Mouse (Mus musculus): ENCODE results near the gene Jak1.

Jak1 gene

DNA sequence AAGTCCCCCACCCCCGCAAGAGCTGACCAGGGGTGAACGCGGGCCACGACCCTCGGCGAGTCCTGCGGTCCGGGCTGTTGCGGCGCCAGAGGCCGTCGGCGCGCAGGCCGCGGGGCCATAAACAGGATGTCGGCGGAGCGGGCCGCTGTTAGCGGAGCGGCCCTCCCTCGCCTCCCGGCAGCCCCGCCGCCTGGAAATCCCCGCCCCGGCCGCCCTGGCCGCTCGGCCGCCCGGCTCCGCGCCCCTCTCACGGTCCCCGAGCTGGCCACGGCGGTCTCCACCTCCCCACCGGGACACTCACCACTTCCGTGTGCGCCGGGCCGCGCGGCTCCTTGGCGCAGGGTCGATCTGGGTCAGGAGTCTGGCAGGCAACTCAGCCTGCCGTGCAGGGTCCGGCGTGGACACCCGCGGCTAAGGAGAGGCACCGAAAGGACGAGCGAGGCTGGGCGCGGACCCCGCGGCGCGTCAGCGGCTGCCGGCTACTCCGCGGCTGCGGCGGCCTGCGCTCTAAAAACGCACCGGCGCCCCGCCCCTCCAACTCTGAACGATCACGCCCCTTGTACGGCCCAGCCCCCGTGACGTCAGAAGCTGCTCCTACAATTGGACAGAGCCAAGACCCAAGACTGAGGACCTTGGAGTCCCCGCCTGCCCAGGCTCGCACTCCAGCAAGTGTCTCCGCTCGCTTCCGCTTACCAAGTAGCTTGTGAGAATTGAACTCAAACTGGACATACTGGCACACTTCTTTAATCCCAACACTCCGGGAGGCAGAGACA, at the start of gene Jak1:
TSS of gene Jak1 (minus strand) at position 542 of the 773 bp plus-strand sequence.
- in situ Hi-C loops (cut with MboI; ENCODE audit: unreplicated experiment in 2 of 2), result no loop called here

DNA sequence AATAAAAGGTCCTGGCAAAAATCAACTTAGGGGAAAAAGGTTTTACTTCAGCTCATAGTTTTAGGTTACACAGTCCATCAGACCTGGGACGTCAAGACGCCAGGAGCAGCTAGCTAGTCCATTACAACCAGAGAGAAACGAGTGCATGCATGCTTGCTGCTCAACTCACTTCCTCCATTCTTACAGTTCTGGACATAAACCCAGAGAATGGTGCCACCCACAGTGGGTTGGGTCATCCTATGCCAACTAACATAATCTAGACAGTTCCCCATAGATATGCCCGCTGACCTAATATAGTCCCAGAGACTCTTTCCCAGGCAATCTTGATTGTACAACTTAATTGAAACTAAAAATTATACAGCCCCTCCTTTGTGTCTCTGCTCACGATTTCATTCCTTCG, 47.0 kb upstream of the Jak1 start:
- in situ Hi-C loops (cut with MboI; ENCODE audit: unreplicated experiment in 2 of 2), result no loop called here

DNA sequence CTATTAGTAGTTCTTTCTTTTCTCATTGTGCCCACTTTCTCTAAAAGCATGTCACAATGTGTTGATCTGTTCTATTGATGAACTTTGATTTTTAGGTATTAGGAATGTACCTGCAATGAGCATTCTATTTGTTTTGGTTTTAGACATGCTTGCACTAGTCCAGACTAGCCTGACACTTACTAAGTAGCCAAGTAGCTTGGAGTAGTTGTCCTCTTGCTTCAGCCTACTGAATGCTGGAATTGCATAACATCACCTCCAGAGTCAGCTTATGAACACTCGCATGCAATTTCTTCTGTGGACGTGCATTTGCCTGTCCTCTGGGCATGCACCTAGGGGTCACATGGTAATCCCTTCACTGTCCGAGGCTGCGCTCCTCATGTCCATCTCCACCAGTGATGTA, 43.1 kb upstream of the Jak1 start:
- in situ Hi-C loops (cut with MboI; ENCODE audit: unreplicated experiment in 2 of 2), result no loop called here

DNA sequence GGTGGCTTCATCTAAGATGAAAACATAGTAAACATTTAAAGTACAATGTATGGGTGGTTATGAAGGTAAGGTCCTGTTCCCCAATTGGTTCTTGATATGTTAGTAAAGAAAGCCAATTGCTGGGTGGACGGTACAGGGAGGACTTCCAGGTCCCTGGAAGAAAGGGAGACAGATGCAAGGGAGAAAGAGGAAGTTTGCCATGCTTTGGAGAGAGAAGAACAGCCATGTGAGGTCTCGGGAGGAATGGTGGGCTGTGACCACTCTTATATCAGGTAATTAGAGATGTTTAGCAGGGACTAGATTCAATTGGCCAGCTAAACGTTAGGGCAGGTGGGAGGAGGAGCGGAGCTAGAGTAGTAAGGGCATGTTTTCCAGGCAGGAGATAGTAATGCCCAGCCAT, 42.2 kb upstream of the Jak1 start:
- in situ Hi-C loops (cut with MboI; ENCODE audit: unreplicated experiment in 2 of 2), result no loop called here

DNA sequence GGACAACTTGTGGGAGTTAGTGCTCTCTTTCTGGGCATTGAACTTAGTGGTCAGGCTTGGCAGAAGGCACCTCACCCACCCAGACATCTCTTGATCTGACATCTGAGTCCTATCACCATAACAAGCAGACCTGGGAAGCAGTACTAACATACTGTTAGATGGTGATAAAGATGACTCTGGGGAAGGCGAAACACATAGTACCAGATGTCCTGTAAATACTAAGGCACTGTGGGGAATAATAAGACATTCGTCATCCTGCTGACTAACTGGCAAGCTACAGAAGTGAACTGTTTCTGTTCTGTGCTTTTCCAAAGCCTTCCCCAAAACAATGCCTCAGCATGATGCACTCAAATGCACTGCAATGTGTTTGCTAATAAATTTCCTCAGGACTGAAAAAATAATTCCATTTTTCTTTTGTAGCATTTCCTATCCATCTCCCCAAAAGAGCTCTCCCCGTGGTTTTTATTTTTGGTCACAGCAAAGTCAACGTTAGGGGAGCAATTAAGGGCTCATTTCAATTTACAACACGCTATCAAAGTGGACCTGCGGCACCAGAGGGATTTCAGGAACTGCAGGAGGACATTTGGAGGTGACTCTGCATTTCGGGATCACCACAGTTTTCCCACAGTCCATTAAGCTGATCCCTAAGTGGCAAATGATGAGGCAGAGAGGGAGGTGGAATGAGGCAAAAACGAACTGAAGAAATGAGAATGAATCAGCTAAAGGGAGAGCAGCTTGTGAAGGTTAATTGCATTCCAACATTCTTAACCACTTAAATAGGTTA, 41.2 kb upstream of the Jak1 start:
- in situ Hi-C loops (cut with MboI; ENCODE audit: unreplicated experiment in 2 of 2), result no loop called here

DNA sequence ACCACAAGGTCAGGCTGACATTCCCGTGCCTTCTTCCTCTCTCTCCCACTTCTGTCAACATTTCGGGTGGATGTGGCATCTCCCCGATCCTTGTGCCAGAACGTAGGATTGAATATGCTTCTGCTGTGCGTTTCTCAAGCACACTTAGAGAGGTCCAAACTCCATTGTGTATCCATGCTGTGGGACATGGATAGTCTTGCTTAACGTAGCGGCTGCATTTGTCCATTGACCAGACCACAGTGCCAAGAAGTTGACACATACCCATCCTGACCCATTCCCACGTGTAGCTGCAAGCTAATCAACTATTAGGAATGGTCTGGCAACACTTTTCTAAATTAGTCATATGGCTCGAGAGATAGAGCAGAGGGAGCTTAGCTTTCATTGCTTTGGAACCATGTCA, 40.0 kb upstream of the Jak1 start:
- in situ Hi-C loops (cut with MboI; ENCODE audit: unreplicated experiment in 2 of 2), result no loop called here

DNA sequence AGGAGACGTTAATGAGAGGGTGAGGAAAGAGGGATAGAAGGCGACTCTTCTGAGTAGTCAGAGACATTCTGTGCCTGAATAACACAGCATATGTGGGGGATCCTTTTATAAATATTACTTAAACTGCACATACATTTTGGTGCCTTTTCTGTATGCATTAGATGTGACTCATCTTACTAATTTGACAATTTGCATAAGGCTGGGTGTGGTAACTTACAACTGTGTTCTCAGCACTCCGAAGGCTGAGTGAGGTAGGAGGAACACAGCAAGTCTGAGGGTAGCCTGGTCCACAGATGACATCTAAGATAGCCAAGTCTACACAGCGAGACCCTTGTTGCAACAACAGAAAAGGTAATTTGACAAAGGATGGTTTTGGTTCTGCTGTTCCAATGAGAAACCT, 39.0 kb upstream of the Jak1 start:
- in situ Hi-C loops (cut with MboI; ENCODE audit: unreplicated experiment in 2 of 2), result no loop called here

DNA sequence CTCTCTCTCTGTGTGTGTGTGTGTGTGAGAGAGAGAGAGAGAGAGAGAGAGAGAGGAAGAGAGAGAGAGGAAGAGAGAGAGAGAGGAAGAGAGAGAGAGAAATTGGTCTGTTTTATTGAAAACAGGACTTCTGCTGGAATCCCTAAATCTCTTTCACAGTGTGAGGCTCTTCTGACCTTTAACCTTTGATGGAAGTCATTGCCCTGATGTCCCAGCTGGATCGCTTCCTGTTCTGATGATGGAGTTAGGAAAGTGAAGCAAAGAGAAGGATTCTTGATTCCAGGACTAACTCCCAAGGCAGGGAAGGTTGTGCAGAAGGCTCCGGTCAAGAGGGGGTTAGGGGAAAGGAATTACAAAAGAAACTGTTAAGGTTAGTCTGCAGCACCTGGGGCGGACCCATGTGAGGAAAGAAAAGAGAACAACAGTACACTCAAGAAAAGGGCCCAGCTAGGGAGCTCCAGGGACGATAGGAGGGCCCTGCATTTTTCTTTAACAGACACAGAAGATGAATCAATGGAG, 35.4 kb upstream of the Jak1 start:
- in situ Hi-C loops (cut with MboI; ENCODE audit: unreplicated experiment in 2 of 2), result no loop called here

DNA sequence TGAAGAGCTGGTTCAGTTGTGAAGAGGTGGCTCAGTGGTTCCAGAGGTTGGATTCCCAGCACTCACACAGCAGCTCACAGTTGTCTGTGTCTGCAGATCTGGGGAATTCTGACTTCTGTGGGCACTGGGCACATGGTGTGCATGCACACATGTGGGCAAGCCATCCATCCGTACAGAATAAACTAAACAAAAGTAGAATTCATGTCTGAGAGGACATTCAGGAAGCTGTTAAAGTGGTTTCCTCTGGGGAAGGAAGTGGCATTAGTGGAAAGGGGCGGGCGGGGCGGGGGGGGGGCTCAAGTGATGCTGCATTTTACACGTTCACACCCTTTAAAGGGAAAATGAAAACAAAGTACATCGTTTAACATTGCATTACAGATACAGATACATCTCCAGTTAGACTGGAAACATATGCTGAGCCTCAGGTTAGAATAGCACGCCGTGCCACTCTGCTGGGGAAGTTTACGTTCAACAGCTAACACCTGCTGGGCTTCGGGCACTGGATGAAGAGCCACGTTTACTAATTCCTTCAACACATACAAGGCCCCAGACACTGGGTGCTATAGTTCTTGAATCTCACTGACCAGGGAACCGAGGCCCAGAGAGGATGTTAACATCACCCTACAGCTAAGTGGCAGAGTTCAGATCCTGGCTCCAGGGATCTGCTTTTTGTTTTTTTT, 33.4 kb upstream of the Jak1 start:
- in situ Hi-C loops (cut with MboI; ENCODE audit: unreplicated experiment in 2 of 2), result loop anchor here (5.0 to 25.0 kb wide), 4 partner anchors 46 to 1216 kb away; no protein-coding TSS in a partner anchor

DNA sequence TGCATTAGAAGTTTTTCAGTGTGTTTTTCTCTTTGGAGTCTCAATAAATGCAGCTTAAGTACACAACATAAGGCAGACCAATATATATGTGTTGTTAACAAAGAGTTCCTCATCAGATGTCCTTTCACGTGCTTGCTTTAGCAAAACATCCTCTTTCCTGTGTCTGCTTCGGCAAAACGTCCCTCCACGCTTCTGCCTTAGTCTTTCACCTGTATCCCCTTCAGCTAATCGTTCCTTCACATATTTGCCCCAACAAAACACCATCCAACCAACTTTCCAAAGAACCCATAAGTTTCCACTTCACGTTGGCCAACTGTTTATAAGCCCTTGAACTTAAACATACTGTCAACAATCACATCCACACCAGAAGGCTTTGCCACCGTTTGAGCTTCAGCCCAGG, 31.8 kb upstream of the Jak1 start:
- in situ Hi-C loops (cut with MboI; ENCODE audit: unreplicated experiment in 2 of 2), result loop anchor here (5.0 to 25.0 kb wide), 4 partner anchors 45 to 1218 kb away; no protein-coding TSS in a partner anchor

DNA sequence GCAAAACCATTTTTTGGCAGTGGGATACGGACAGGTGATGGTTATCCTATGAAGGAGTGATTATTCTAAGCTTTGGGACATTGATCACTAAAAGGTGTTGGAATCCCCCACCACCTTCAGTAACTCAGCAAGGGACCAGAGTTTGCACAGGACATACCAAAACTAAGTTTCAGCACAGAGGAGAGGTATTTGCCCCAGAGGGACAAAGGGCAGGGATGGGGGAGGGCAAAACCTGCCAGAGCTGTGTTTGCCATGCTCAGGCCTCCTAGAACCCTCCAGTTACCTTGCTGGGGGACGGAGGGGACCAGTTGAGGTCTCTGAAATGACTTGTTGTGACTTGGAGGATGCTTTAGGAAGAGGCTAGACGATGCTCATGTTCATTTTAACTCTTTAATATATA, 30.7 kb upstream of the Jak1 start:
- in situ Hi-C loops (cut with MboI; ENCODE audit: unreplicated experiment in 2 of 2), result loop anchor here (5.0 to 25.0 kb wide), 4 partner anchors 43 to 1219 kb away; no protein-coding TSS in a partner anchor

DNA sequence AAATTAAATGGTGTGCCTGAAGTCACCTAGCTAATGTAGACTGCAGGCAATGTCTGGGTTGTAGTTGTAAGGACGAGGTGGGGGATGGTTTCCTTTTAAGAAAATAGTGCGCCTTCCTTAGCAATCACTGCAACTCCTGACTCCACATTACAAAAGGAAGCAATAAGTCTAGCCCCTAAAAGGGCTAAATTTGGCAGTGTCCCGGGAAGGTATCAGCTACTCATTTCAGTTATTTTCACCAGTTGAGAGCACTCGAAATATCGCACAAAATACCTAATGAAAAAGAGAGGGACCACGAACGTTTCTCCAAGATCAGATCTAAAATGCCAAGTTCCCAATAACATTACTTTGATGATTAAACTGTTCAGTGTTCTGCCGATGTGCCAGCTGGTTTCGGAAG, 28.6 kb upstream of the Jak1 start:
- in situ Hi-C loops (cut with MboI; ENCODE audit: unreplicated experiment in 2 of 2), result loop anchor here (5.0 to 25.0 kb wide), 4 partner anchors 36 to 1221 kb away; no protein-coding TSS in a partner anchor

DNA sequence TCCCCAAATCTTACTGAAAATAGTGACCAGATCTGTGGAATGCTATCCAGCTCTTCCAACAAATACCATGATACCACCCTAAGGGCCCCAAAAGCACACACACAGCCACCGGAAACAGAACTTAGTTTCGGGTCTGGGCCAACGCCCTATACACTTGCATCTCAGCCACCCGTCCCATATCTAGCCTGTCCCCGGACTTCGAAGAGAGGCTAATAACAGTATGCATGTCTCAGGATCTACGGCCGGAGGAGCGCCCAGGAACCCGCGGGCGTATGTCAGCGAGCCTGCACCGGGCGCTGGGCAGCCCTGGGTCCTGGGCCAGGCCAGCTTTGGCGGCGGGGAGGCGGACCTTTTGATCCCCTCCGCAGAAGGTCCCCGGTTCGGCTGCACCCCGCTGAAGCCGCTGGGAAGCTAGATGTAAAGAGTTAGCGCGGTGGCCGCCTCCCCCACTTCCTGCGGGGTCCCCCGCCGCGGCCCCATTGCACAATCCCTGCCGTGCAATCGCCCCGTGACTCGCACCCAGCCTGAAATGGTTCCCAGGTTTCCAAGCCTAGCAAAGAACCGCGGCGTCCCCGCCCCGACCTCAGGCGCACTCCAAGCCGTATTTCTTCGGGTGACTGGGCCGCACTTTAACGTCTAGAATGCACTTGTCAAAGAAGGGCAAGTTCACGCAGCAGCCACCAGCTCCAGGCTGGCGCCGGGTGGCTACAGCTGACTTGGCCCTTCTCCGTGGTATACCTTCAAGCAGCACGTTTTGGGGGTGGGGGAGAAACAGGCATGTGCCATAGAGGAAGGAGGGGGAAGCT, 27.9 kb upstream of the Jak1 start:
- in situ Hi-C loops (cut with MboI; ENCODE audit: unreplicated experiment in 2 of 2), result loop anchor here (5.0 to 25.0 kb wide), 4 partner anchors 36 to 1222 kb away; no protein-coding TSS in a partner anchor

DNA sequence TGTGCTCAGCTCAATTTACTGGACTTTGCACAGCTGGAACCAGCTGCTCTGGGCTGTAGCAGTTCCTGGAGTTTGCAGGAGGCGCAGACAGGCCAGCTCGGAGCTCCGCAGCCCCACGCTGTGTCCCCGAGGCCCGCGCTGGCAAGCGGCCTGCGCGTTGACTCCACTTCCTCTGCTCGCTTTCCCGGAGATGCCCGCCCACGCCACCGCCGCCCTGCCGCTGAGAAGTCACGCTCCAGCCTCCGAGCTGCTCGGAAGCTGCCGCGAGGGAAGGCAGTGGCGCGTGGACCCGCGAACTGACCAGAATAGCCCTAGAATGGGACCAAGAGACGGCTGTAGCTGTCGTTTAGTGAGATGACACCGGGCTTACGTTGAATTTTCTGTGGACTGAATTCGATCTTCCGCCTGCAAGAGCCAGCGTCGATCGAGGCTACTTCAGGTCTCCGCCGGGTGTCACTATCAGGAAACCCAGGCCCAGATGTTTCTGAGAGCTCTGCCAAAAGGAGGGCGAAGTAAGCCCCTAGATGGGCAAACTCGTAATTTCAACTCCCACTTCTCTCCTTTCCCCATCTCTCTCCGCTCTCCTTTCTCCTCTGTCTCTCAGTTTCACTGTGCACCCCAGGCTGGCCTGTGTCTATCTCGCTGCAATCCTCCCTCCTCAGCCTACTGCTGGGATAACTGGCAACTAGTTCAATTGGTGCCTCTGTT, 27.1 kb upstream of the Jak1 start:
- in situ Hi-C loops (cut with MboI; ENCODE audit: unreplicated experiment in 2 of 2), result loop anchor here (5.0 to 25.0 kb wide), 4 partner anchors 35 to 1223 kb away; no protein-coding TSS in a partner anchor

DNA sequence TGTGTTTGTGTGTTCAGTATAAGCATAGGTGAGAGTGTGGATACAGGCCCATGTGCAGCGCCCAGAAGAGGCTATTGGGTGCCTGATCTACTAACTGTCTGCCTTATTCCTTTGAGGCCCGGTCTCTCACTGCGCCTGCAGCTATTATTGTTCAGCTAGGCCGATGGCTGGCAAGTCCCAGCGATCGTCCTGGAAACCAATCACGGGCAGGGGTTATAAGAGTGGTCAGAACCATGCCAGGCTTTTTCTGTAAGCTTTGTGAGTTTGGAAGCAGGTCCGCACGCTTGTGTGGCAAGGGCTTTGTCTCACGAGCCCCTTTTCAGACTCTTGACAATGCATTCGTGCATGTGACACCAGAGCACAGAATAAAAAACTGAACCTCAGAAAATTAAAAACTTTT, 23.2 kb upstream of the Jak1 start:
- in situ Hi-C loops (cut with MboI; ENCODE audit: unreplicated experiment in 2 of 2), result loop anchor here in 1 of 2 experiments (25.0 kb wide), 1 partner anchor 1224 kb away; no protein-coding TSS in a partner anchor

DNA sequence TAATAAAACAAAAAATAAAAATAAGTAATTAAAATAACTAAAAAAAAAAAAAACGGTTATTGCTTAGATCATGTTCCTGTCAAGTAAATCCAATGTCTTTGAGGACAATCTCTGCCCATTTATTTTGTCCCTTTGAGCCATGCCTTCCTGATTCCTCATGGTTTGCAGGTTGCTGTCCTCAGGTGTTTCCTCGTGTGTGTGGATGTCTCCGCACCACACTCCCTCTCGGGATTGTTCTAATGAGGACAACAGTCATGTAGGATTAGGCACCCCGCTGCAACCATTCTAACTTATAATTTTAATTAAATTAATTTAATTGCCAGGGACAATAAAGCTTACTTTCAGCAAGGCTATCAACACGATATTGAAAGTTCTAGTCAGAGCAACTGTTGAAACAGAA, 21.5 kb upstream of the Jak1 start:
- in situ Hi-C loops (cut with MboI; ENCODE audit: unreplicated experiment in 2 of 2), result loop anchor here in 1 of 2 experiments (25.0 kb wide), 1 partner anchor 1226 kb away; no protein-coding TSS in a partner anchor

DNA sequence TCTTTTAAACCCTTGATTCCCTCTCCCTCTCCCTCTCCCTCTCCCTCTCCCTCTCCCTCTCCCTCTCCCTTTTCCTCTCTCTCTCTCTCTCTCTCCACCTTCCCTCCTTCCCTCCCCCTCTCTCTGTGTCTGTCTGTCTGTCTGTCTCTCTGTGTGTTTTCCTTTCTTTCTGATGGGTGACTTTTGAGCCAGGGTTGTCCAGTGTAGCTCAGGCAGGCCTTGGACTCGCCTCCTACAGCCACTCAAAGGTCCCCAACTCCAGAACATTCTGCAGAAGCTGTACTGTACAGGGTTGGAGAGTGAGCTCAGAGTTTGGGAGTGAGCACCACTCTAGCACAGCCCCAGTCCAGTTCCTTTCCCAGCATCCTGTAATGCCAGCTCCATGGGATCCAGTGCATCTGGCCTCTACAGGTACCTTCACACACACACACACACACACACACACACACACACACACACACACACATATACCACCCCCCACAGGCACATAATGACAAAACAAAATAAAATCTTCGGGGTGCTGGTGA, 20.9 kb upstream of the Jak1 start:
- in situ Hi-C loops (cut with MboI; ENCODE audit: unreplicated experiment in 2 of 2), result loop anchor here in 1 of 2 experiments (25.0 kb wide), 1 partner anchor 1226 kb away; no protein-coding TSS in a partner anchor

DNA sequence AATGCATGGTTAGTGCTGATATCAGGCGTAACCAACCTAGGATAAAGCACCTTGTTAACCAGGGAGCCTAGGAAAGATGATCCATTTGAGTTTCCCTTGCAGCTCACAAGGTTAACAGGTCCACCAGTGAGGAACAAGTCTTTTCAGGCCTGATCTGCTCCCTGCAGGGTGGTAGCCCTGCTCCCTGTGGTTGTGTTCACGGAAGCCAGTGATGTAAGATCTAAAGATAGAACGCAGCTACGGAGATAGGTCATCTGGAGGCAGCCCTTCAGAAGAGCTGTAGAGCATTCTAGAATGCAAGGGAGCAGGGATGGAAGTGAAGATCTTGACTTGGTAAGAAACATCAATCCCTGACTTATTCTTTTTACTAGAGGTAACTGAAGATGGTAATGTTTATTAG, 18.9 kb upstream of the Jak1 start:
- in situ Hi-C loops (cut with MboI; ENCODE audit: unreplicated experiment in 2 of 2), result loop anchor here in 1 of 2 experiments (25.0 kb wide), 1 partner anchor 1228 kb away; no protein-coding TSS in a partner anchor

DNA sequence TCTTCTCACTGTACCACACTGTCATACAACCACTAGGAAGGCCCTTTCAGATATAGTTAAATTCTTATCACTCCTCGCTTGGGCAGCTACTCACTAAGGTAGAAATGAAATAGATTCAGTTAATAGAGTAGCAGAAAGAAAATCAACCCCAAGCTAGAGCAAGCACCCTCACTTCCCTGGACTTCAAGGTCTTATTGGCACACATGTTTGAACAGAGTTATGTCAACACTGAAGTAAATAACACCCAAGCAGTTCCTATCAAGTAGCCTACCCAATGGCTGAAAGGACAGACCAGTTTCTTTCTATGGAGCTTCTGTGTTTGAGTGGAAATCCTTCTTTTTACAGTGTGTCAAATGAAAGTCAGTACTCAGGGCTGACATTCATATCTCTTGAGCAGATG, 17.2 kb upstream of the Jak1 start:
- in situ Hi-C loops (cut with MboI; ENCODE audit: unreplicated experiment in 2 of 2), result loop anchor here in 1 of 2 experiments (25.0 kb wide), 1 partner anchor 1230 kb away; no protein-coding TSS in a partner anchor
